In genomic region chr19:38701776-38702175, GRCm38 (mm10) we compare ENCODE assay signal across 31 mouse cellular contexts.
"Had no signal": no experiment of that assay in that cellular context is flagged by ENCODE, and none has a peak within 500 bp of the region (broad histone marks: within the 10 kb centered on the region; RNA-seq: fewer than 3 reads in every experiment).

No protein-coding gene starts in this region.

- ATAC-seq: liver, embryonic 12.5 days; liver, postnatal 0 days; lung, postnatal 0 days; midbrain, embryonic 13.5 days; midbrain, embryonic 15.5 days; midbrain, embryonic 16.5 days had no signal

- H3K27ac ChIP-seq: left cerebral cortex, adult 2 months; limb, embryonic 10.5 days; limb, embryonic 12.5 days; limb, embryonic 13.5 days; limb, embryonic 15.5 days; liver, embryonic 12.5 days; liver, embryonic 13.5 days; liver, embryonic 14.5 days; liver, embryonic 15.5 days; lung, embryonic 15.5 days; macrophage; midbrain, embryonic 10.5 days; midbrain, embryonic 12.5 days; midbrain, embryonic 13.5 days; midbrain, embryonic 15.5 days; neural tube, embryonic 12.5 days had no signal

- H3K9ac ChIP-seq: limb, embryonic 12.5 days; limb, embryonic 13.5 days; limb, embryonic 15.5 days; liver, embryonic 12.5 days; liver, embryonic 13.5 days; liver, embryonic 14.5 days; liver, embryonic 15.5 days; liver, postnatal 0 days; lung, embryonic 14.5 days; lung, embryonic 15.5 days; midbrain, embryonic 12.5 days; midbrain, embryonic 13.5 days; midbrain, embryonic 15.5 days; neural tube, embryonic 12.5 days had no signal

- H3K27me3 ChIP-seq: limb, embryonic 12.5 days; limb, embryonic 13.5 days; limb, embryonic 15.5 days; liver, embryonic 12.5 days; liver, embryonic 13.5 days; liver, embryonic 15.5 days; lung, embryonic 15.5 days; megakaryocyte, embryonic 14.5 days; midbrain, embryonic 12.5 days; midbrain, embryonic 13.5 days; midbrain, embryonic 15.5 days; neural tube, embryonic 12.5 days had no signal

- DNase-seq: left cerebral cortex, postnatal 4 days; liver; liver, embryonic 13.5 days; liver, postnatal 0 days; lung, adult 18-20 months; lung, adult 2 months; lung, embryonic 14.5 days; lung, postnatal 10 days; lung, postnatal 14 days; lung, postnatal 36 days; lung, postnatal 4 days had no signal

- H3K4me1 ChIP-seq: limb, embryonic 10.5 days; limb, embryonic 15.5 days; liver, embryonic 12.5 days; liver, embryonic 13.5 days; liver, embryonic 15.5 days; lung, embryonic 15.5 days; megakaryocyte, embryonic 14.5 days; midbrain, embryonic 10.5 days; midbrain, embryonic 12.5 days; midbrain, embryonic 13.5 days; midbrain, embryonic 15.5 days; neural tube, embryonic 12.5 days had no signal

- H3K9me3 ChIP-seq: limb, embryonic 10.5 days; limb, embryonic 12.5 days; limb, embryonic 13.5 days; limb, embryonic 15.5 days; liver, embryonic 12.5 days; liver, embryonic 13.5 days; liver, embryonic 15.5 days; lung, embryonic 15.5 days; midbrain, embryonic 10.5 days; midbrain, embryonic 12.5 days; midbrain, embryonic 13.5 days; midbrain, embryonic 15.5 days; neural tube, embryonic 12.5 days had no signal

- H3K4me3 ChIP-seq: left cerebral cortex, adult 2 months; limb, embryonic 10.5 days; limb, embryonic 12.5 days; limb, embryonic 13.5 days; limb, embryonic 15.5 days; liver, embryonic 12.5 days; liver, embryonic 13.5 days; liver, embryonic 15.5 days; lung, embryonic 15.5 days; megakaryocyte, embryonic 14.5 days; midbrain, embryonic 10.5 days; midbrain, embryonic 12.5 days; midbrain, embryonic 13.5 days; midbrain, embryonic 15.5 days; myocyte; neural tube, embryonic 12.5 days had no signal

- H3K36me3 ChIP-seq: limb, embryonic 10.5 days; limb, embryonic 12.5 days; limb, embryonic 13.5 days; limb, embryonic 15.5 days; liver, embryonic 12.5 days; liver, embryonic 13.5 days; liver, embryonic 15.5 days; lung, embryonic 15.5 days; midbrain, embryonic 10.5 days; midbrain, embryonic 12.5 days; midbrain, embryonic 13.5 days; midbrain, embryonic 15.5 days had no signal

- H3K4me2 ChIP-seq: limb, embryonic 12.5 days; limb, embryonic 13.5 days; limb, embryonic 15.5 days; liver, embryonic 11.5 days; liver, embryonic 12.5 days; liver, embryonic 13.5 days; liver, embryonic 15.5 days; lung, embryonic 14.5 days; lung, embryonic 15.5 days; midbrain, embryonic 12.5 days; midbrain, embryonic 13.5 days; midbrain, embryonic 15.5 days; neural tube, embryonic 12.5 days had no signal
